Mouse (Mus musculus) liver, postnatal 0 days (tissue): ENCODE data around the gene Trim39.
"Not testable (repeated sequence)": the region's sequence is repeated elsewhere in the genome, so short reads cannot be mapped to it uniquely, and the experiment has no call there.

Experiments
- CTCF ChIP-seq: sonication (generic); IDR thresholded peaks from 2 replicates; pipeline ENCODE4 v1.5.1; 2016; ENCODE audit warnings: antibody characterized with exemption, low read depth
- EP300 ChIP-seq: IDR thresholded peaks from 2 replicates; pipeline ENCODE4 v1.6.1; 2016; ENCODE audit warnings: antibody characterized with exemption, low read depth, mild to moderate bottlenecking

GRCm38 (mm10) chr17:36308855-36309254 is 36.8 kb upstream of the Trim39 start:
- peak; percentile 76 for TF ChIP-seq CTCF
- TF ChIP-seq EP300 = not testable (repeated sequence)
